Mouse (Mus musculus) embryonic facial prominence, embryonic 13.5 days (tissue): ENCODE measurements at regions not wholly inside any gene's neighbourhood (a gene's known extent, or its start where the extent isn't known, plus 50 kb on each side); places are given as distances from the start of the nearest gene placed in this dataset.

Experiments used
- ATAC-seq: fragments of 200-750 bp; cut with Nextera tagmentation; 2 replicates; pipeline ENCODE4 v1.8.0; 2017; ENCODE audit warnings: low read depth; ENCODE audit not compliant: insufficient number of reproducible peaks, insufficient read depth, low FRiP score, low TSS enrichment
- H3K27ac ChIP-seq: fragments of 300-500 bp; sonication (generic); 2 replicates; pipeline ENCODE4 v1.5.1; 2015; ENCODE audit warnings: moderate library complexity, mild to moderate bottlenecking, inconsistent platforms
- H3K27me3 ChIP-seq: fragments of 300-500 bp; sonication (generic); 2 replicates; pipeline ENCODE4 v1.6.1; 2015; ENCODE audit warnings: mild to moderate bottlenecking, inconsistent platforms
- H3K36me3 ChIP-seq: fragments of 300-500 bp; sonication (generic); 2 replicates; pipeline ENCODE4 v1.6.1; 2015; ENCODE audit warnings: mild to moderate bottlenecking, inconsistent platforms
- H3K4me1 ChIP-seq: fragments of 300-500 bp; sonication (generic); 2 replicates; pipeline ENCODE4 v1.6.1; 2015; ENCODE audit warnings: inconsistent platforms
- H3K4me2 ChIP-seq: fragments of 300-500 bp; sonication (generic); 2 replicates; pipeline ENCODE4 v1.6.1; 2015; ENCODE audit warnings: moderate library complexity, mild to moderate bottlenecking, inconsistent platforms
- H3K4me3 ChIP-seq: fragments of 300-500 bp; sonication (generic); 2 replicates; pipeline ENCODE4 v1.5.1; 2015; ENCODE audit warnings: mild to moderate bottlenecking, inconsistent platforms
- H3K9ac ChIP-seq: fragments of 300-500 bp; sonication (generic); 2 replicates; pipeline ENCODE4 v1.6.1; 2015; ENCODE audit warnings: mild to moderate bottlenecking, inconsistent platforms
- H3K9me3 ChIP-seq: fragments of 300-500 bp; sonication (generic); 2 replicates; pipeline ENCODE4 v1.6.1; 2016; ENCODE audit warnings: inconsistent platforms
- WGBS: fragments of 180-500 bp; shearing (Covaris S2); methylation state at CpG from one replicate; pipeline ENCODE4 v1.1.7; 2015; ENCODE audit warnings: mixed read lengths; 5-methylcytosine and 5-hydroxymethylcytosine counted together

GRCm38 (mm10) chr4:56102314-56102713 is 570.0 kb upstream of the Klf4 start:
- no peak for ATAC-seq

GRCm38 (mm10) chr4:56090796-56091195 is 558.5 kb upstream of the Klf4 start:
- Histone ChIP-seq H3K27ac (no peak overlapping the region), H3K4me1 (peaks cover 19% of the 10 kb centered on the region), H3K36me3 (no peaks in the 10 kb centered on the region), H3K4me3 (no peak overlapping the region), H3K4me2 (no peak overlapping the region), H3K9ac (no peak overlapping the region), H3K27me3 (peaks cover 12% of the 10 kb centered on the region; the same call in 1 of the 2 replicates), H3K9me3 (no peaks in the 10 kb centered on the region)
- no peak for ATAC-seq
- 94% methylated on average over 1 of the region's 1 CpGs for WGBS

More at GRCm38 (mm10) chr4:56102314-56102713, 570.0 kb upstream of the Klf4 start:
- Histone ChIP-seq H3K9ac (no peak overlapping the region), H3K27me3 (no peaks in the 10 kb centered on the region), H3K4me3 (no peak overlapping the region), H3K4me2 (no peak overlapping the region), H3K27ac (no peak overlapping the region), H3K4me1 (no peaks in the 10 kb centered on the region), H3K9me3 (no peaks in the 10 kb centered on the region), H3K36me3 (no peaks in the 10 kb centered on the region)
- 79% methylated on average over 3 of the region's 3 CpGs for WGBS

GRCm38 (mm10) chr4:56088701-56089100 is 556.4 kb upstream of the Klf4 start:
- ATAC-seq, result peak; percentile 52; the same call in 1 of the 2 replicates

GRCm38 (mm10) chr4:56086306-56086705 is 554.0 kb upstream of the Klf4 start:
- Histone ChIP-seq H3K36me3 (no peaks in the 10 kb centered on the region), H3K4me1 (peaks cover 19% of the 10 kb centered on the region), H3K4me3 (no peak overlapping the region), H3K27me3 (peaks cover 13% of the 10 kb centered on the region; the same call in 1 of the 2 replicates), H3K4me2 (no peak overlapping the region), H3K9ac (no peak overlapping the region), H3K27ac (no peak overlapping the region), H3K9me3 (no peaks in the 10 kb centered on the region)
- ATAC-seq, result no peak

More at GRCm38 (mm10) chr4:56088701-56089100, 556.4 kb upstream of the Klf4 start:
- H3K36me3 ChIP-seq, result no peaks in the 10 kb centered on the region
- H3K4me2 ChIP-seq, result no peak overlapping the region
- 0 out of 2 replicates have a peak overlapping the region, but pooled peaks have one; percentile 51 for H3K27ac ChIP-seq
- H3K9ac ChIP-seq, result no peak overlapping the region
- 24% methylated on average over 4 of the region's 4 CpGs for WGBS
- peaks cover 19% of the 10 kb centered on the region for H3K4me1 ChIP-seq
- no peaks in the 10 kb centered on the region for H3K9me3 ChIP-seq
- peaks cover 12% of the 10 kb centered on the region; the same call in 1 of the 2 replicates for H3K27me3 ChIP-seq
- H3K4me3 ChIP-seq, result no peak overlapping the region

GRCm38 (mm10) chr4:56084205-56084604 is 551.9 kb upstream of the Klf4 start:
- Histone ChIP-seq H3K27me3 (peaks cover 5% of the 10 kb centered on the region; the same call in 1 of the 2 replicates), H3K9ac (no peak overlapping the region), H3K9me3 (no peaks in the 10 kb centered on the region), H3K36me3 (no peaks in the 10 kb centered on the region), H3K4me1 (peaks cover 10% of the 10 kb centered on the region), H3K27ac (no peak overlapping the region), H3K4me2 (no peak overlapping the region), H3K4me3 (no peak overlapping the region)
- 78% methylated on average over 1 of the region's 1 CpGs for WGBS
- no peak for ATAC-seq

- Histone ChIP-seq H3K9me3 (no peaks in the 10 kb centered on the region), H3K27me3 (peaks cover 5% of the 10 kb centered on the region; the same call in 1 of the 2 replicates), H3K4me1 (no peaks in the 10 kb centered on the region), H3K4me2 (no peak overlapping the region), H3K4me3 (no peak overlapping the region), H3K36me3 (no peaks in the 10 kb centered on the region), H3K27ac (no peak overlapping the region), H3K9ac (no peak overlapping the region)
- WGBS, result 80% methylated on average over 5 of the region's 5 CpGs
- ATAC-seq, result no peak
Observed at GRCm38 (mm10) chr4:56082411-56082810, 550.1 kb upstream of the Klf4 start.

GRCm38 (mm10) chr4:56080960-56081359 is 548.7 kb upstream of the Klf4 start:
- Histone ChIP-seq H3K27ac (no peak overlapping the region), H3K9ac (no peak overlapping the region), H3K9me3 (no peaks in the 10 kb centered on the region), H3K27me3 (peaks cover 5% of the 10 kb centered on the region; the same call in 1 of the 2 replicates), H3K4me3 (no peak overlapping the region), H3K4me2 (no peak overlapping the region), H3K36me3 (no peaks in the 10 kb centered on the region), H3K4me1 (no peaks in the 10 kb centered on the region)
- 72% methylated on average over 3 of the region's 3 CpGs for WGBS
- ATAC-seq, result no peak

- no peaks in the 10 kb centered on the region for H3K36me3 ChIP-seq
- WGBS, result 84% methylated on average over 6 of the region's 6 CpGs
Observed at GRCm38 (mm10) chr4:56070664-56071334, 538.5 kb upstream of the Klf4 start.

GRCm38 (mm10) chr4:56068859-56069258 is 536.6 kb upstream of the Klf4 start:
- Histone ChIP-seq H3K9me3 (no peaks in the 10 kb centered on the region), H3K9ac (no peak overlapping the region), H3K27ac (no peak overlapping the region), H3K4me3 (no peak overlapping the region), H3K4me2 (no peak overlapping the region), H3K4me1 (no peaks in the 10 kb centered on the region), H3K27me3 (no peaks in the 10 kb centered on the region), H3K36me3 (no peaks in the 10 kb centered on the region)
- WGBS, result 88% methylated on average over 4 of the region's 4 CpGs
- ATAC-seq, result no peak

More at GRCm38 (mm10) chr4:56070664-56071334, 538.5 kb upstream of the Klf4 start:
- Histone ChIP-seq H3K9me3 (no peaks in the 10 kb centered on the region), H3K4me2 (no peak overlapping the region), H3K4me3 (no peak overlapping the region), H3K4me1 (no peaks in the 10 kb centered on the region), H3K9ac (no peak overlapping the region), H3K27me3 (no peaks in the 10 kb centered on the region), H3K27ac (no peak overlapping the region)
- no peak for ATAC-seq

GRCm38 (mm10) chr4:56064657-56065056 is 532.4 kb upstream of the Klf4 start:
- H3K9ac ChIP-seq, result no peak overlapping the region
- 95% methylated on average over 4 of the region's 4 CpGs for WGBS
- no peaks in the 10 kb centered on the region for H3K4me1 ChIP-seq
- no peak overlapping the region for H3K4me3 ChIP-seq
- no peaks in the 10 kb centered on the region for H3K36me3 ChIP-seq
- no peak overlapping the region for H3K4me2 ChIP-seq
- no peak for ATAC-seq
- no peak overlapping the region for H3K27ac ChIP-seq
- H3K9me3 ChIP-seq, result no peaks in the 10 kb centered on the region
- H3K27me3 ChIP-seq, result no peaks in the 10 kb centered on the region; the same call in 1 of the 2 replicates

- Histone ChIP-seq H3K9ac (0 out of 2 replicates have a peak overlapping the region, but pooled peaks have one; percentile 21), H3K36me3 (no peaks in the 10 kb centered on the region), H3K9me3 (no peaks in the 10 kb centered on the region), H3K27ac (peak overlapping the region; percentile 66), H3K27me3 (no peaks in the 10 kb centered on the region), H3K4me1 (peaks cover 32% of the 10 kb centered on the region), H3K4me3 (no peak overlapping the region), H3K4me2 (no peak overlapping the region)
- 0 out of 2 replicates have a peak, but pooled peaks have one; percentile 67 for ATAC-seq
- 24% methylated on average over 6 of the region's 6 CpGs for WGBS
Observed at GRCm38 (mm10) chr4:56051792-56052380, 519.6 kb upstream of the Klf4 start.

GRCm38 (mm10) chr4:56039327-56039726 is 507.1 kb upstream of the Klf4 start:
- Histone ChIP-seq H3K4me3 (no peak overlapping the region), H3K9ac (no peak overlapping the region), H3K27ac (no peak overlapping the region), H3K4me2 (no peak overlapping the region), H3K27me3 (no peaks in the 10 kb centered on the region), H3K4me1 (no peaks in the 10 kb centered on the region), H3K9me3 (no peaks in the 10 kb centered on the region), H3K36me3 (no peaks in the 10 kb centered on the region)
- no peak for ATAC-seq
- WGBS, result 85% methylated on average over 4 of the region's 4 CpGs
